Mouse (Mus musculus) stomach, postnatal 0 days (tissue): ENCODE data around the gene Cacna1f. TPM values are rescaled to one million over a fixed set of nuclear protein-coding genes. Genes with fewer than 3 reads are reported as not detected.
A peak's percentile ranks its signal among the peaks of the same experiment; 100 is the strongest.

ENCODE experiments used
- ATAC-seq: fragments of 200-750 bp; cut with Nextera tagmentation; 2 replicates; pipeline ENCODE4 v1.8.0; 2017; ENCODE audit not compliant: low FRiP score, low TSS enrichment
- DNase-seq: peaks from one replicate; pipeline ENCODE4 v3.0.0-alpha.2; 2016; ENCODE audit warnings: low spot score
- H3K27ac ChIP-seq: fragments of 300-500 bp; sonication (generic); replicated peaks from 2 replicates; pipeline ENCODE4 v1.5.1; 2014; ENCODE audit warnings: mild to moderate bottlenecking, control low read depth
- H3K27me3 ChIP-seq: fragments of 300-500 bp; sonication (generic); 2 replicates; pipeline ENCODE4 v1.6.1; 2014; ENCODE audit warnings: low read length; ENCODE audit not compliant: control insufficient read depth, insufficient read depth
- H3K36me3 ChIP-seq: fragments of 300-500 bp; sonication (generic); 2 replicates; pipeline ENCODE4 v1.6.1; 2014; ENCODE audit warnings: low read length, mixed read lengths; ENCODE audit not compliant: control insufficient read depth, insufficient read depth
- H3K4me1 ChIP-seq: fragments of 300-500 bp; sonication (generic); replicated peaks from 2 replicates; pipeline ENCODE4 v1.6.1; 2014; ENCODE audit warnings: antibody characterized with exemption; ENCODE audit not compliant: control insufficient read depth, insufficient read depth
- H3K4me2 ChIP-seq: fragments of 300-500 bp; sonication (generic); replicated peaks from 2 replicates; pipeline ENCODE4 v1.6.1; 2014; ENCODE audit warnings: low read depth, mild to moderate bottlenecking, control low read depth, moderate library complexity
- H3K4me3 ChIP-seq: fragments of 300-500 bp; sonication (generic); 2 replicates; pipeline ENCODE4 v1.5.1; 2014; ENCODE audit warnings: low read depth, low read length, control low read depth
- H3K9ac ChIP-seq: fragments of 300-500 bp; sonication (generic); 2 replicates; pipeline ENCODE4 v1.6.1; 2014; ENCODE audit warnings: mild to moderate bottlenecking, low read length, control low read depth, mixed read lengths
- H3K9me3 ChIP-seq: fragments of 300-500 bp; sonication (generic); 2 replicates; pipeline ENCODE4 v1.6.1; 2016; ENCODE audit warnings: low read length; ENCODE audit not compliant: control insufficient read depth
- CTCF ChIP-seq: IDR thresholded peaks from 2 replicates; pipeline ENCODE4 v1.5.1; 2016; ENCODE audit warnings: antibody characterized with exemption, low read depth, mild to moderate bottlenecking, moderate library complexity
- EP300 ChIP-seq: optimal IDR thresholded peaks from 2 replicates; pipeline ENCODE3; 2016; ENCODE audit warnings: antibody characterized with exemption
- WGBS: fragments of 180-500 bp; shearing (Covaris S2); extraction: QIAGEN DNeasy Blood & Tissue Kit; methylation state at CpG from one replicate; pipeline ENCODE4 v1.1.7; 2014; 5-methylcytosine and 5-hydroxymethylcytosine counted together
- polyA plus RNA-seq: library from polyadenylated mRNA; unstranded; fragments of >200 nt; fragmentation: Nextera tagmentation; extraction: Ambion mirVana; gene quantifications from 2 replicates; pipeline ENCODE4 v1.2.1, GENCODE M21; 2015

Gene Cacna1f
- polyA plus RNA-seq, 1 experiment from 2014 or later, result not detected

- Histone ChIP-seq H3K9ac (no peak overlapping the region), H3K27ac (no peak overlapping the region), H3K4me1 (no peaks in the 10 kb centered on the region), H3K36me3 (no peaks in the 10 kb centered on the region), H3K27me3 (no peaks in the 10 kb centered on the region), H3K4me2 (no peak overlapping the region), H3K9me3 (no peaks in the 10 kb centered on the region), H3K4me3 (no peak overlapping the region)
- WGBS, result 66% methylated on average over 10 of the region's 10 CpGs
- DNase-seq, result no peak
- ATAC-seq, result no peak
- TF ChIP-seq EP300 (no peak), CTCF (no peak)
Observed at GRCm38 (mm10) chrX:7572466-7572865, 34.4 kb upstream of the Cacna1f start.

GRCm38 (mm10) chrX:7573176-7574086 is 33.5 kb upstream of the Cacna1f start, which contains the start of gene Foxp3:
Gene Foxp3 (plus strand): TSS chrX:7573644.
- peak within 1 kb of the TSS; percentile 81 for H3K27ac ChIP-seq
- peak; percentile 22 for DNase-seq

GRCm38 (mm10) chrX:7574087-7574884 is 32.6 kb upstream of the Cacna1f start, which contains the start of gene Ppp1r3f:
Gene Ppp1r3f (minus strand): TSS chrX:7574283.
- peak; percentile 92 for DNase-seq
- Histone ChIP-seq H3K27me3 (no peaks in the 10 kb centered on the region), H3K36me3 (no peaks in the 10 kb centered on the region), H3K4me1 (no peaks in the 10 kb centered on the region), H3K27ac (peak within 1 kb of the TSS; percentile 81), H3K9ac (peak within 1 kb of the TSS; percentile 70), H3K4me3 (peak within 1 kb of the TSS; percentile 56), H3K9me3 (no peaks in the 10 kb centered on the region), H3K4me2 (peak within 1 kb of the TSS; percentile 62)
- TF ChIP-seq EP300 (no peak), CTCF (no peak)
- 19% methylated on average over 34 of the region's 65 CpGs for WGBS
- peak; percentile 98 for ATAC-seq

More at GRCm38 (mm10) chrX:7573176-7574086, 33.5 kb upstream of the Cacna1f start, which contains the start of gene Foxp3:
- TF ChIP-seq EP300 (no peak), CTCF (no peak)
- H3K36me3 ChIP-seq, result no peaks in the 10 kb centered on the region
- peak within 1 kb of the TSS; percentile 62 for H3K4me2 ChIP-seq
- H3K4me1 ChIP-seq, result no peaks in the 10 kb centered on the region
- ATAC-seq, result 0 out of 2 replicates have a peak, but pooled peaks have one; percentile 9
- H3K4me3 ChIP-seq, result peak within 1 kb of the TSS; percentile 56
- peak within 1 kb of the TSS; percentile 70 for H3K9ac ChIP-seq
- H3K9me3 ChIP-seq, result no peaks in the 10 kb centered on the region
- H3K27me3 ChIP-seq, result no peaks in the 10 kb centered on the region
- 26% methylated on average over 53 of the region's 72 CpGs for WGBS

GRCm38 (mm10) chrX:7574885-7575231 is 32.0 kb upstream of the Cacna1f start:
- H3K9me3 ChIP-seq, result no peaks in the 10 kb centered on the region
- H3K27me3 ChIP-seq, result no peaks in the 10 kb centered on the region
- no peak overlapping the region for H3K9ac ChIP-seq
- no peak overlapping the region for H3K27ac ChIP-seq
- DNase-seq, result no peak
- H3K4me2 ChIP-seq, result peak overlapping the region; percentile 62
- no peaks in the 10 kb centered on the region for H3K36me3 ChIP-seq
- TF ChIP-seq CTCF, result no peak
- TF ChIP-seq EP300, result no peak
- peak overlapping the region; percentile 56 for H3K4me3 ChIP-seq
- no peaks in the 10 kb centered on the region for H3K4me1 ChIP-seq
- ATAC-seq, result no peak
- WGBS, result 21% methylated on average over 5 of the region's 6 CpGs

- no peak overlapping the region for H3K9ac ChIP-seq
Observed at GRCm38 (mm10) chrX:7581151-7581550, 25.7 kb upstream of the Cacna1f start.

More at GRCm38 (mm10) chrX:7581151-7581550, 25.7 kb upstream of the Cacna1f start:
- H3K36me3 ChIP-seq, result no peaks in the 10 kb centered on the region
- no peak overlapping the region for H3K4me3 ChIP-seq
- no peaks in the 10 kb centered on the region for H3K27me3 ChIP-seq
- DNase-seq (no peak), ATAC-seq (no peak)
- H3K27ac ChIP-seq, result no peak overlapping the region
- 88% methylated on average over 2 of the region's 2 CpGs for WGBS
- H3K9me3 ChIP-seq, result no peaks in the 10 kb centered on the region
- H3K4me1 ChIP-seq, result no peaks in the 10 kb centered on the region
- TF ChIP-seq CTCF, result no peak
- H3K4me2 ChIP-seq, result no peak overlapping the region
